23 mouse cellular contexts compared by ENCODE assay signal in the genomic region with DNA sequence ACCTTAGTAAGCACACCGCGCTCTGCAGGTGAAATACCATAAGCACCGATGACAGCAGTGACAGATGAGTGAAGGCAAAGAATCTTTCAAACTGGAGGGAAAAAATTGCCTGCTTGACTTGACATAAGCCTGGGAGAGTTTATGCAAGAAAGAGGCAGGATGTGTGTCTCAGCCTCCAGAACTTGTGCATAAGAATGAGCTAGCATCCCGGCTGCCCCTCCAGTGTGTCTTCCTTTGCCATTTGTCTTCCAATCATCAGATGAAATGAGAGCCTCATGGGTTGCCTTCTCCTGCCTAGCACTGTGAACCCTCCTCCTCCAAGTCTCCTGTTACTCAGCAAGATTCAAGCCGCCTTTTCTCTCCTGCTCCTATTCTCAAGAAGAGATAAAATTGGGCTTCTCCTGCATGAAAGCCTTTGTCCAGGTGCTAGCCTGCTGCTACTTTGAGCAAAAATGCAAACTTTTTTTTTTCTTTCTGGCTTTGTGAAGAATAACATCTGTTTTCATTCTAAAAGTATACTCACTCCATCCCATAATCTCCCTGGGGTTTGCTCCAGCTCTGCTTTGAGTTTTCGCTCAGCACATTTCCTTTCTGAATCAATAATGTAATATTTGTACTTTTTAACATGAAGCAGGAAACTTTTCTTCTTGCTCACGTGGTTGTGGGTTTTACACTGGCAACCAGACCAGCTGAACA.
DNase-seq lines count a peak whose midpoint lies in the region; ATAC-seq and TF ChIP-seq lines count a peak whose summit lies in the region.
"Had no signal": no experiment of that assay in that cellular context is flagged by ENCODE, and none has a peak within 500 bp of the region (broad histone marks: within the 10 kb centered on the region; RNA-seq: fewer than 3 reads in every experiment).

No protein-coding gene starts in this region.

- H3K36me3 ChIP-seq in embryonic facial prominence, embryonic 12.5 days: no peaks in the 10 kb centered on the region
- H3K36me3 ChIP-seq in limb, embryonic 14.5 days (ENCODE audit: control insufficient read depth, insufficient read depth, low read length): no peaks in the 10 kb centered on the region
- H3K36me3 ChIP-seq: heart, embryonic 12.5 days; hindbrain, embryonic 10.5 days; midbrain, embryonic 13.5 days; neural tube, embryonic 13.5 days had no signal

- no peak overlapping the region for H3K4me2 ChIP-seq in embryonic facial prominence, embryonic 12.5 days (replicated peaks)
- no peak overlapping the region for H3K4me2 ChIP-seq in limb, embryonic 14.5 days (replicated peaks; ENCODE audit: low read depth, low read length, severe bottlenecking)
- H3K4me2 ChIP-seq: forebrain, embryonic 13.5 days; heart, embryonic 12.5 days; lung, embryonic 14.5 days; midbrain, embryonic 13.5 days; neural tube, embryonic 13.5 days had no signal

- H3K9me3 ChIP-seq in embryonic facial prominence, embryonic 12.5 days: no peaks in the 10 kb centered on the region
- no peaks in the 10 kb centered on the region for H3K9me3 ChIP-seq in limb, embryonic 14.5 days (ENCODE audit: control insufficient read depth, low read length)
- H3K9me3 ChIP-seq: forebrain, embryonic 13.5 days; heart, embryonic 12.5 days; hindbrain, embryonic 10.5 days; midbrain, embryonic 13.5 days; neural tube, embryonic 13.5 days had no signal

- 35% methylated on average over 7 of the region's 7 CpGs for WGBS in embryonic facial prominence, embryonic 12.5 days
- 43% methylated on average over 7 of the region's 7 CpGs for WGBS in limb, embryonic 14.5 days

- peak overlapping the region; percentile 73 for H3K27ac ChIP-seq in embryonic facial prominence, embryonic 12.5 days
- H3K27ac ChIP-seq in limb, embryonic 14.5 days (replicated peaks; ENCODE audit: low read depth, low read length): peak overlapping the region; percentile 2; the same call in 1 of the 2 replicates
- H3K27ac ChIP-seq: forebrain, embryonic 13.5 days; hindbrain, embryonic 10.5 days; hindbrain, postnatal 0 days; liver, embryonic 14.5 days; midbrain, embryonic 13.5 days; neural tube, embryonic 13.5 days had no signal

- no peak overlapping the region for H3K9ac ChIP-seq in embryonic facial prominence, embryonic 12.5 days
- H3K9ac ChIP-seq in limb, embryonic 14.5 days (ENCODE audit: low read depth, low read length, severe bottlenecking): no peak overlapping the region
- H3K9ac ChIP-seq: forebrain, embryonic 13.5 days; heart, embryonic 12.5 days; liver, embryonic 14.5 days; lung, embryonic 14.5 days; midbrain, embryonic 13.5 days; neural tube, embryonic 13.5 days had no signal

- peak; percentile 38 for ATAC-seq in frontal cortex, adult (ENCODE audit: low TSS enrichment)
- ATAC-seq in embryonic facial prominence, embryonic 12.5 days (ENCODE audit: insufficient number of reproducible peaks, insufficient read depth, low FRiP score, low TSS enrichment): no peak; the same call in 1 of the 2 replicates
- peak; percentile 70 for ATAC-seq in limb, embryonic 14.5 days (ENCODE audit: low FRiP score, low read depth)
- ATAC-seq: forebrain, embryonic 13.5 days; hindbrain, postnatal 0 days; intestine, embryonic 16.5 days; midbrain, embryonic 13.5 days; Patski had no signal

- TF ChIP-seq POLR2A in limb, embryonic 14.5 days (IDR thresholded peaks at IDR 0.05; ENCODE audit: borderline replicate concordance, extremely low read depth, insufficient read depth, insufficient read length): no peak

- no peak for DNase-seq in frontal cortex, postnatal 10 days (ENCODE audit: low spot score in 2 of 2)
- DNase-seq in layer of hippocampus, adult 9-11 months: peak; percentile 13
- no peak for DNase-seq in layer of hippocampus, postnatal 25 days (ENCODE audit: extremely low spot score in 1 of 2, low spot score in 1 of 2)
- peak; percentile 68 for DNase-seq in limb, embryonic 14.5 days (ENCODE audit: low spot score)
- no peak for DNase-seq in neural tube, embryonic 10.5 days (ENCODE audit: extremely low spot score, low spot score)
- no peak for DNase-seq in left cerebral cortex, adult 8-10 months (ENCODE audit: low spot score in 2 of 2)
- DNase-seq: cerebellum, adult 18-20 months; cerebellum, postnatal 14 days; heart, postnatal 10 days; kidney, adult 9 months; kidney, postnatal 36 days; lung, embryonic 14.5 days had no signal

- peaks cover 9% of the 10 kb centered on the region; the same call in 1 of the 2 replicates for H3K27me3 ChIP-seq in embryonic facial prominence, embryonic 12.5 days
- H3K27me3 ChIP-seq in limb, embryonic 14.5 days (ENCODE audit: control insufficient read depth, insufficient read depth, low read length): no peaks in the 10 kb centered on the region
- H3K27me3 ChIP-seq: forebrain, embryonic 13.5 days; heart, embryonic 12.5 days; midbrain, embryonic 13.5 days; neural tube, embryonic 13.5 days; Patski had no signal

- H3K4me1 ChIP-seq in embryonic facial prominence, embryonic 12.5 days: peaks cover 19% of the 10 kb centered on the region
- H3K4me1 ChIP-seq in limb, embryonic 14.5 days (ENCODE audit: control insufficient read depth, insufficient read depth, low read length): peaks cover 8% of the 10 kb centered on the region; the same call in 1 of the 2 replicates
- H3K4me1 ChIP-seq: forebrain, embryonic 13.5 days; heart, embryonic 12.5 days had no signal

- no peak overlapping the region for H3K4me3 ChIP-seq in embryonic facial prominence, embryonic 12.5 days
- H3K4me3 ChIP-seq in limb, embryonic 14.5 days (replicated peaks; ENCODE audit: low read length): no peak overlapping the region
- H3K4me3 ChIP-seq: forebrain, embryonic 13.5 days; heart, embryonic 12.5 days; hindbrain, embryonic 10.5 days; midbrain, embryonic 13.5 days; neural tube, embryonic 13.5 days had no signal

Comparison
In these comparisons a context has a peak if more than half of its experiments do, and no peak if none do; other contexts are left out.
1. DNase-seq: peak in layer of hippocampus, adult 9-11 months (single experiment) and limb, embryonic 14.5 days (single experiment); none in frontal cortex, postnatal 10 days (0 of 2), layer of hippocampus, postnatal 25 days (0 of 2), neural tube, embryonic 10.5 days (single experiment) and left cerebral cortex, adult 8-10 months (0 of 2).